Mouse (Mus musculus) G1E (cell line): ENCODE data around the gene Olfr670. TPM values are rescaled to one million over a fixed set of nuclear protein-coding genes. Genes with fewer than 3 reads are reported as not detected.

ENCODE experiments used
- ATAC-seq: 2 replicates; pipeline ENCODE4 v1.8.0; 2016; ENCODE audit warnings: mild to moderate bottlenecking; ENCODE audit not compliant: insufficient number of reproducible peaks, poor library complexity, low FRiP score, severe bottlenecking; ENCODE audit errors: extremely low read depth
- DNase-seq: peaks from one replicate; pipeline ENCODE4 v3.0.0; 2012; ENCODE audit warnings: low spot score
- H3K27me3 ChIP-seq: 2 replicates; pipeline ENCODE4 v1.6.1; 2012; ENCODE audit warnings: mild to moderate bottlenecking, low read length, inconsistent platforms; ENCODE audit not compliant: insufficient read depth
- H3K36me3 ChIP-seq: replicated peaks from 2 replicates; pipeline ENCODE3; 2012; ENCODE audit warnings: mild to moderate bottlenecking, inconsistent platforms
- H3K4me1 ChIP-seq: 2 replicates; pipeline ENCODE4 v1.6.1; 2012; ENCODE audit warnings: low read depth, low read length, inconsistent platforms, mixed read lengths; ENCODE audit not compliant: insufficient read depth
- H3K4me3 ChIP-seq: 2 replicates; pipeline ENCODE4 v1.5.1; 2012; ENCODE audit warnings: low read depth, mild to moderate bottlenecking, inconsistent platforms, low read length, moderate library complexity, mixed read lengths
- H3K9me3 ChIP-seq: replicated peaks from 2 replicates; pipeline ENCODE4 v1.6.1; 2012; ENCODE audit warnings: inconsistent platforms
- POLR2AphosphoS5 ChIP-seq: IDR thresholded peaks from 2 replicates; pipeline ENCODE4 v1.6.1; 2012; ENCODE audit warnings: low read depth, low read length, inconsistent platforms; ENCODE audit not compliant: insufficient replicate concordance
- polyA plus RNA-seq: library from polyadenylated mRNA; stranded (reverse); fragments of >175 nt; gene quantifications from 2 replicates; pipeline ENCODE4 v1.2.3, GENCODE M21; 2012
- total RNA-seq, 2 experiments: library from RNA; stranded (forward) in 1 of 2; stranded (reverse) in 1 of 2; fragments of 200-1000 nt in 1 of 2; fragments of >200 nt in 1 of 2; fragmentation: Nextera tagmentation in 1 of 2; gene quantifications; 2 replicates each; pipeline ENCODE4 v1.2.3; 2014 to 2017

The Olfr670 gene
- total and polyA plus RNA-seq, 3 experiments: under 0.01 TPM; not detected in 2

DNA sequence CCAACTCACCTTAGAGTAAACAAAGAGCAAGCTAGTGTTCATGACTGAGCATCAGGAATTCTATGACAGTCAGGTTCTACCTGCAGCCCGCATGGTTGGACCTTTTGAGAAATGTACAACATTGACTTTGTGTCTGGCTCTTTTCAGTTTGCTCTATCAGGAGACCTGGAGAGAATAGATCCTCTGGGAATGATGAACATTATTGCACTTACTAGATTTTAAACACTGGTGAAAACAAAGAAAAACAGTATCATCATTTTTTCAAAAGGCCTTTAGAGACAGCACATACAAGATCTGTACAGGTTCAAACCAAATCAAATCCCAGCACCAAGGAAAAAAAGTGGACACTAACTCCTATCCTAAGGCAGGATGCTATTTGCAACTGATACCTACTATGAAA is 41.0 kb downstream of the Olfr670 start, which contains the start of gene Olfr667:
Olfr667 (minus strand) TSS at position 101 of the 400 bp plus-strand sequence.
- Histone ChIP-seq H3K27me3 (no peaks in the 10 kb centered on the region), H3K4me3 (no peak within 1 kb of the TSS), H3K36me3 (no peaks in the 10 kb centered on the region), H3K9me3 (no peaks in the 10 kb centered on the region), H3K4me1 (no peaks in the 10 kb centered on the region)
- ATAC-seq: no peak
- TF ChIP-seq POLR2AphosphoS5: no peak
- no peak for DNase-seq

Other genes starting within 250 kb of the Olfr670 start
Only the 20 nearest of the 21 such genes appear.
- not detected in 2 replicates for gene Usp17le, start 185.2 kb downstream of the Olfr670 start, total RNA-seq (2014; fragmentation: Nextera tagmentation)
- 0.12 and 0.16 TPM in 2 replicates for gene Usp17le, start 185.2 kb downstream of the Olfr670 start, total RNA-seq (2017)
- gene Usp17le, start 185.2 kb downstream of the Olfr670 start, polyA plus RNA-seq: not detected in 2 replicates
- not detected in 2 replicates for gene Usp17lb, start 120.0 kb downstream of the Olfr670 start, total RNA-seq (2014; fragmentation: Nextera tagmentation)
- 0.11 TPM in 1 of 2 replicates, not detected in the other for gene Usp17lb, start 120.0 kb downstream of the Olfr670 start, total RNA-seq (2017)
- not detected in 2 replicates for gene Usp17lb, start 120.0 kb downstream of the Olfr670 start, polyA plus RNA-seq
- not detected in 2 replicates for gene Usp17la, start 105.6 kb downstream of the Olfr670 start, total RNA-seq (2014; fragmentation: Nextera tagmentation)
- gene Usp17la, start 105.6 kb downstream of the Olfr670 start, total RNA-seq (2017): not detected in 2 replicates
- not detected in 2 replicates for gene Usp17la, start 105.6 kb downstream of the Olfr670 start, polyA plus RNA-seq
- gene Olfr665, start 84.6 kb downstream of the Olfr670 start, total RNA-seq (2014; fragmentation: Nextera tagmentation): not detected in 2 replicates
- 0.05 and 0.17 TPM in 2 replicates for gene Olfr665, start 84.6 kb downstream of the Olfr670 start, total RNA-seq (2017)
- gene Olfr665, start 84.6 kb downstream of the Olfr670 start, polyA plus RNA-seq: not detected in 2 replicates
- not detected in 2 replicates for gene Olfr666, start 66.7 kb downstream of the Olfr670 start, total RNA-seq (2014; fragmentation: Nextera tagmentation)
- gene Olfr666, start 66.7 kb downstream of the Olfr670 start, total RNA-seq (2017): not detected in 2 replicates
- not detected in 2 replicates for gene Olfr666, start 66.7 kb downstream of the Olfr670 start, polyA plus RNA-seq
- not detected in 2 replicates for gene Olfr667, start 41.1 kb downstream of the Olfr670 start, total RNA-seq (2014; fragmentation: Nextera tagmentation)
- 0.22 TPM in 1 of 2 replicates, not detected in the other for gene Olfr667, start 41.1 kb downstream of the Olfr670 start, total RNA-seq (2017)
- gene Olfr667, start 41.1 kb downstream of the Olfr670 start, polyA plus RNA-seq: not detected in 2 replicates
- gene Olfr668, start 34.6 kb downstream of the Olfr670 start, total RNA-seq (2014; fragmentation: Nextera tagmentation): not detected in 2 replicates
- 0.12 TPM in 1 of 2 replicates, not detected in the other for gene Olfr668, start 34.6 kb downstream of the Olfr670 start, total RNA-seq (2017)
- gene Olfr668, start 34.6 kb downstream of the Olfr670 start, polyA plus RNA-seq: not detected in 2 replicates
- not detected in 2 replicates for gene Olfr669, start 28.4 kb downstream of the Olfr670 start, total RNA-seq (2014; fragmentation: Nextera tagmentation)
- 0.11 TPM in 1 of 2 replicates, not detected in the other for gene Olfr669, start 28.4 kb downstream of the Olfr670 start, total RNA-seq (2017)
- not detected in 2 replicates for gene Olfr669, start 28.4 kb downstream of the Olfr670 start, polyA plus RNA-seq
- gene Olfr671, start 16.5 kb upstream of the Olfr670 start, total RNA-seq (2014; fragmentation: Nextera tagmentation): not detected in 2 replicates
- gene Olfr671, start 16.5 kb upstream of the Olfr670 start, total RNA-seq (2017): 0.22 TPM in 1 of 2 replicates, not detected in the other
- gene Olfr671, start 16.5 kb upstream of the Olfr670 start, polyA plus RNA-seq: not detected in 2 replicates
- not detected in 2 replicates for gene Olfr672, start 39.4 kb upstream of the Olfr670 start, total RNA-seq (2014; fragmentation: Nextera tagmentation)
- gene Olfr672, start 39.4 kb upstream of the Olfr670 start, total RNA-seq (2017): 0.22 and 0.23 TPM in 2 replicates
- gene Olfr672, start 39.4 kb upstream of the Olfr670 start, polyA plus RNA-seq: not detected in 2 replicates
- gene Olfr675, start 65.8 kb upstream of the Olfr670 start, total RNA-seq (2014; fragmentation: Nextera tagmentation): not detected in 2 replicates
- 0.06 and 0.49 TPM in 2 replicates for gene Olfr675, start 65.8 kb upstream of the Olfr670 start, total RNA-seq (2017)
- not detected in 2 replicates for gene Olfr675, start 65.8 kb upstream of the Olfr670 start, polyA plus RNA-seq
- gene Olfr676, start 70.1 kb upstream of the Olfr670 start, total RNA-seq (2014; fragmentation: Nextera tagmentation): not detected in 2 replicates
- gene Olfr676, start 70.1 kb upstream of the Olfr670 start, total RNA-seq (2017): 0.11 and 0.29 TPM in 2 replicates
- not detected in 2 replicates for gene Olfr676, start 70.1 kb upstream of the Olfr670 start, polyA plus RNA-seq
- gene Olfr677, start 88.8 kb upstream of the Olfr670 start, total RNA-seq (2014; fragmentation: Nextera tagmentation): not detected in 2 replicates
- 0.16 TPM in 1 of 2 replicates, not detected in the other for gene Olfr677, start 88.8 kb upstream of the Olfr670 start, total RNA-seq (2017)
- gene Olfr677, start 88.8 kb upstream of the Olfr670 start, polyA plus RNA-seq: not detected in 2 replicates
- gene Olfr678, start 101.9 kb upstream of the Olfr670 start, total RNA-seq (2014; fragmentation: Nextera tagmentation): not detected in 2 replicates
- 0.16 TPM in 1 of 2 replicates, not detected in the other for gene Olfr678, start 101.9 kb upstream of the Olfr670 start, total RNA-seq (2017)
- gene Olfr678, start 101.9 kb upstream of the Olfr670 start, polyA plus RNA-seq: not detected in 2 replicates
- gene Olfr679, start 118.6 kb upstream of the Olfr670 start, total RNA-seq (2014; fragmentation: Nextera tagmentation): not detected in 2 replicates
- under 0.01 and 0.11 TPM in 2 replicates for gene Olfr679, start 118.6 kb upstream of the Olfr670 start, total RNA-seq (2017)
- gene Olfr679, start 118.6 kb upstream of the Olfr670 start, polyA plus RNA-seq: not detected in 2 replicates
- not detected in 2 replicates for gene Olfr680-ps1, start 130.2 kb upstream of the Olfr670 start, total RNA-seq (2014; fragmentation: Nextera tagmentation)
- 0.12 TPM in 1 of 2 replicates, not detected in the other for gene Olfr680-ps1, start 130.2 kb upstream of the Olfr670 start, total RNA-seq (2017)
- gene Olfr680-ps1, start 130.2 kb upstream of the Olfr670 start, polyA plus RNA-seq: not detected in 2 replicates
- gene Olfr681, start 154.2 kb upstream of the Olfr670 start, total RNA-seq (2014; fragmentation: Nextera tagmentation): not detected in 2 replicates
- gene Olfr681, start 154.2 kb upstream of the Olfr670 start, total RNA-seq (2017): 0.06 and 0.11 TPM in 2 replicates
- gene Olfr681, start 154.2 kb upstream of the Olfr670 start, polyA plus RNA-seq: not detected in 2 replicates
- gene Olfr683, start 184.4 kb upstream of the Olfr670 start, total RNA-seq (2014; fragmentation: Nextera tagmentation): not detected in 2 replicates
- gene Olfr683, start 184.4 kb upstream of the Olfr670 start, total RNA-seq (2017): 0.22 TPM in 1 of 2 replicates, not detected in the other
- not detected in 2 replicates for gene Olfr683, start 184.4 kb upstream of the Olfr670 start, polyA plus RNA-seq
- not detected in 2 replicates for gene Olfr684, start 201.0 kb upstream of the Olfr670 start, total RNA-seq (2014; fragmentation: Nextera tagmentation)
- gene Olfr684, start 201.0 kb upstream of the Olfr670 start, total RNA-seq (2017): 0.22 TPM in 1 of 2 replicates, not detected in the other
- gene Olfr684, start 201.0 kb upstream of the Olfr670 start, polyA plus RNA-seq: not detected in 2 replicates
- not detected in 2 replicates for gene Olfr685, start 223.4 kb upstream of the Olfr670 start, total RNA-seq (2014; fragmentation: Nextera tagmentation)
- gene Olfr685, start 223.4 kb upstream of the Olfr670 start, total RNA-seq (2017): 0.11 and 0.12 TPM in 2 replicates
- not detected in 2 replicates for gene Olfr685, start 223.4 kb upstream of the Olfr670 start, polyA plus RNA-seq